Mouse (Mus musculus) spleen, postnatal 10 days (tissue): ENCODE data around the gene Dnah14.

Source experiments
- DNase-seq, 2 experiments: peaks; one replicate each; pipeline ENCODE4 v3.0.0; 2021 to 2022; ENCODE audit warnings: low spot score in 2 of 2

The Dnah14 gene

GRCm38 (mm10) chr1:181576322-181576721 is at the start of gene Dnah14:
Gene Dnah14 (plus strand): TSS chr1:181576559.
- DNase-seq, result no peak

DNA sequence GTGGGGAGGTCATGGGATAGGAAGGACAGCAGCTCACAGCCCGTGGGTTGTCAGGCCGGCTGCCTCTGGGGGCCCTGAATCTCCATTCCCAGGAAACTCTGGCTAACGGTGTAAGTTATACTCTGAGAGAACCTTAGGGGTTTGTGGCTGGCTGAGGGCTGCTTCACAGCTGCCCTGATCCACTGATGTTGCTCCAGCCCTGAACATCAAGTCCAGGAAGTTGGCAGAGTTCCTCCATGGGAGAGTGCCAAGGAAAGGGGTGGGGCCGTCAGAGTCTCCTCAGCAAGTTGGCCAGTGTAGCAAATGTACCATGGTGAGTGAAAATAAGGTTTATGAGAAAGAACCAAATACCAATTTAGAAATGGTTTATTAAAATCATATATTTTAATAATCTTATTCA is 47.0 kb upstream of the Dnah14 start:
- peak in 1 of 2 experiments; percentile 32 for DNase-seq

GRCm38 (mm10) chr1:181535165-181535873 is 41.0 kb upstream of the Dnah14 start:
- no peak for DNase-seq

GRCm38 (mm10) chr1:181537627-181538525 is 38.5 kb upstream of the Dnah14 start:
- no peak for DNase-seq

DNA sequence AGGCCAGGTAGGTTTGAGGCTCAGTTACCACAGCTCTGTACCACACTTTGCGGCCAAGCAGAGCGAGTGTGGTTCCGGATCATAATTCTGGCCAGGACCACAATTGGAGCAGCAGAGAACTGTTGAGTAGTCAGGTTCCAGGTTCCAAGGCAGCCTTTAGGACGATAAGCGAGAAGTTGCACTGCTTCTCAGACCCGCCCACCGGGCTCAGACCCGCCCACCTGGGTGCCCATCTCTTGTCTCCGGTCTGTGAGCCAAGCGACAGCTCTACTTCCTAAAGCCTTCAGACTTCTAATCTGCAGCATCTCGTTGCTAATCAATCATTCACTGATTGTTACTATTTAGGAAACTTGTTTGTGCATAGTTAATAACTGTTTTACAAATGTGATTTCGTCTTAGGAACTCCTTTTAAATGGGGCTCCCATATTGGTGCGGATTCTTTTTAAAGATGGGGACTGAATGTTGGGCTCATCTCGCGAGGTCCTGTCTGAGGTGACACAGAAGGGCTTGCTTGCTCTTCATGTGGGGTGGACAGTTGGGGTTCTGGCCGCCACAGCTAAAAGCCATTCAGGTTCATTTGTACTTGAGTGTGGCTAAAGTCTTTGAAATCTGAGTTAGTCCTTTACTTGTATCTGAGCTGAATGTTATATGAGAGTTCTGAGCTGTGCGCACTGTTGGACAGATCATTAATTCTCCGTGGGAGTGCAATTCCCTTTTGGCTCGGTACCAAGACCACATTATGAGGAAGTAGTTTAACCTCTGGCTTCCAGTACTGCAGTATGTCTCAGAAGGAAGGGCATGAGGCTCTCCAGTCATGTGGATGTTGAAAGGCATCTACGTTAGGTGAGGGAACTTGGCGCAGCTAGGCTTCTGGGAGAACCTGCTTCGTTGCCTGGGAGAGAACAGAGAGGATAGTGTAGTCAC is 36.3 kb upstream of the Dnah14 start:
- DNase-seq, result peak in 1 of 2 experiments; percentile 23

DNA sequence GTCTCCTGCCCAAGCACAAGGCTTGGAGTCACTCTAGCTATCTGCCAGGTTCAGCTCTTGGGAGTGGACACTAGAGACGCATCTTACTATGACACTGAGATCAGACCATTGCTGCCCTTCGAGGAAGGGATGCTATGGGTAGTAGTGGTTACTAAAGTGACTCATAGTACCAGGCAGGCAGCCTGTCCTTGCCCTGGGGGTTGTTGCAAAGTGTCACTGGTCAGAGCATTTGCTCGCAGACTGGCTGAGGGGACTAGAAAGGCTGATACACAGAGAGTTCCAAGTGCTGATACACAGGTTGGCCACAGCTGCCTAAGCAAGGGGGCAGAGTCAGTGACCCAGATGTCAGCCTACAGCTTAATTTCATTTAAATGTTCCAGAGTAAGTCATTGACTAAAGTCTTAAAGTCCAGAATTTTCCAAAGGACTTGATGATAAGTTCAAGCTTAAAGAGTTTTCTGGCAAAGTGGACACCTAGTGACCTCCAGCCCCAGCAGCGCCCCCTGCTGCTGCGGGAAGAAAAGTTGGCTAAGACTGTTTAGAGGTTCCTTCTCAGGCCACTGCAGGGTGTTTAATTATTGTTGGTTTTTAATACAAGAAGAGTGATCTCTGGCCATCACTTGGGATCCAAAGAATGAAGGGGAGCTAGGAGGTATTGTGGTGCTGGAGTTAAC is 32.5 kb upstream of the Dnah14 start:
- DNase-seq, result peak in 1 of 2 experiments; percentile 45

DNA sequence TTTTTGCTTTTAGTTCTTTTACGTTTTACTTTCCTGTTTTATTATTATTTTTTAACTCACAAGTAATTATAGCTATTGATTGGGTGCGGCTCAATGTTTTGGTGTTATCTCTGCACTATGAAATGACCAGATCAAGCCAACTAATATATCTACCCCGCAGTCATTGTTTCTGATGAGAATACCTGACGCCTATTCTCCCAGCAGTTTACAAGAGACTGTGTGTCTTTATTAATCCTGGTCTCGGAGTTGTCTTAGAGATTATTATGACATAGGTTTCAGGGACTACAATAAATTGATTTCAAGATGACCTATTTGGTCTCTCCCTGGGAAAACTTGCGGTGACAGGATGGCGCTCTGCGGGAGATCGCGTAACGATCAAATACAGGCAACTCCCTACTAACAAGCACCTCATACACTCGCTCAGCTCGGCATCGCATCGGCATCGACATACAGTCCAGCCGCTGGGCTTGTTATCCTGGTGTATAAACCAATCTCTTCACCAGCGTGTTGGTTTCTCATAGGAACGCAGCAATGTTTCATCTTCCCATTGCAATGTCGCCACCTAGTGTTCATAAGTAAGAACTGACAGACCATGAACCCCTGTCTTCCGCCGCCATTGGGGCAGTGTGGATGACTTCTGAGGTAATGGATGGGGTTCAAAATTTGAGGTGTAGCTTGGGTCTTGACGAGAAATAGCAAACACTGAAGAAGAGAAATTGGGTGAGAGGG is 31.2 kb upstream of the Dnah14 start:
- peak; percentile 35 to 56 for DNase-seq

- DNase-seq, result no peak
Observed at GRCm38 (mm10) chr1:181549987-181550386, 26.4 kb upstream of the Dnah14 start.

DNA sequence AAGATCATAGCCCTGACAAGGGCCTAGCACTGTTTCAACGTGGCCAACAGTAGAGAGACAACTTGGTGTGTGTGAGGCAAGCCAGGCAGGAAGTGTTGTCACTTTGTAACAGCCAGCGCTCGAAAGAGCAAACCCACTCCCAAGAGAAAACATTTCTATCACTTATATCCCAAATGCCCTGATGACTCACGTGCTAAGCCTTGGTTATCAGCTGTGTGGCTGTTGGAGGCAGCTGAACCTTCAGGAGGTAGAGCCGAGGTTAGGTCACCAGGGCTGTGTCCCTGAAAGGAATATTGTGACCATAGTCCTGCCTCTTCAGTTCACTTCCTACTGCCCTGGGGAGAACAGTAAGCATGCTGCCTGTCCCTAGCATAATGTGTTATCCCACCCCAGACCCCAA is 25.5 kb upstream of the Dnah14 start:
- DNase-seq, result no peak

GRCm38 (mm10) chr1:181552533-181553410 is 23.6 kb upstream of the Dnah14 start:
- no peak for DNase-seq

GRCm38 (mm10) chr1:181555475-181555874 is 20.9 kb upstream of the Dnah14 start:
- no peak for DNase-seq

DNA sequence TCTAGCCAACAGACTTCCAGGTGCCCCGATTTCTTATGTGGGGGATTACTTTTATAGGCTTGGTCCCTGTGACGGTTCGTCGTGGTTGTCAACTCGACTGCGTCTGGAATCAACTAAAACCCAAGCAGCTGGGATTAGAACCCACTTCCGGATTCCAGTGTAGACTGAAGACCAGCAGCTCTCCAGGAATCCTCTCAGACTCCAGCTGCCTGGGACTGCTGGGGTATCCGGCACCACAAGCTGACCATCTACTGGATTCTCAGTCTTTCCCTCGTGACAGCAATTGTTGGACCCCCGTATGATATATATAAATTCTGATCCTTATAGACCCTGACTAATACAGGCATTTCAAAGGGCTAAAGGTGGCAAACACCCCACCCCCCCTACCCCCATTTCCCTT is 16.7 kb upstream of the Dnah14 start:
- no peak for DNase-seq

GRCm38 (mm10) chr1:181560325-181560724 is 16.0 kb upstream of the Dnah14 start:
- DNase-seq, result no peak

GRCm38 (mm10) chr1:181560896-181561767 is 15.2 kb upstream of the Dnah14 start:
- no peak for DNase-seq

DNA sequence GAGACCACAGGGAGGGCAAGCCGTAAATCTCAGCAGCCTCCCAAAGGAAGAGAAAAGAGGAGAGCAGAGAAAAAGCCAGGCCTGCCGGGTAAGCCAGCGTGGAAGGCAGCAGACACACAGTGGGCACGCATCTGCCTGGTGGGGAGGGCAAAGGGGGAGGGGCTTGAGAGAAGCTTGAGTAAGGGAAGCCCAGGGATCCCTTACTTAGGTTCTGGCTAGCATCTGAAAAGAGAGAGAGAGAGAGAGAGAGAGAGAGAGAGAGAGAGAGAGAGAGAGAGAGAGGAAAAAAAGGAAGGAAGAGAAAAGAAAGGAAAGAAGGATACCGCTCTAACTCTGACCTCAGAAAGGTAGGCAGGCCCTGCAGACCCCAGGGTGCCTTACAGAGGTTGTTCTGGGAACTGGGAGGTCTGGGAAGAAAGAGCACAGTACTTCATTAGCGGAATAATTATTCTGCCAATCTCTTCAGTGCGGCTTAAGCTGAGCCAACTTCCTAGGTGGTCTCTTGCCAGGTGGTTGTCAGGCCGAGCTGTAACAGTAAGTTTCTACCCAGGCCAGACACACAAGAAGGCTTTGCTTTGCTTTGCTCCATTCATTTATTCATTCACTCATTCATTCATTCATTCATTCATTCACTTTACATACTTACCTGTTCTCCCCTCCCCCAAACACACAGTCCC is 14.5 kb upstream of the Dnah14 start:
- no peak for DNase-seq

GRCm38 (mm10) chr1:181569447-181569846 is 6.9 kb upstream of the Dnah14 start:
- no peak for DNase-seq

- DNase-seq, result no peak
Observed at GRCm38 (mm10) chr1:181583152-181583551, 6.8 kb downstream of the Dnah14 start.

GRCm38 (mm10) chr1:181589116-181589515 is 12.8 kb downstream of the Dnah14 start:
- DNase-seq, result no peak
